Mouse (Mus musculus) thymus, adult 2 months (tissue): ENCODE data around the gene Sec22c. TPM values are rescaled to one million over a fixed set of nuclear protein-coding genes. Genes with fewer than 3 reads are reported as not detected.

Experiments used
- DNase-seq: peaks from one replicate; pipeline ENCODE4 v3.0.0; 2021
- H3K27ac ChIP-seq: fragments of 200-500 bp; 2 replicates; pipeline ENCODE4 v1.5.1; 2012; ENCODE audit warnings: low read length, control low read depth; ENCODE audit not compliant: control insufficient read depth, insufficient read depth
- H3K27me3 ChIP-seq: fragments of 200-500 bp; 2 replicates; pipeline ENCODE4 v1.6.1; 2012; ENCODE audit warnings: mild to moderate bottlenecking, low read length, moderate library complexity, mixed read lengths; ENCODE audit not compliant: control insufficient read depth, insufficient read depth
- H3K36me3 ChIP-seq: fragments of 200-500 bp; 2 replicates; pipeline ENCODE4 v1.6.1; 2012; ENCODE audit warnings: mild to moderate bottlenecking, low read length, moderate library complexity; ENCODE audit not compliant: control insufficient read depth, insufficient read depth
- H3K4me1 ChIP-seq: fragments of 200-500 bp; replicated peaks from 2 replicates; pipeline ENCODE4 v1.6.1; 2012; ENCODE audit warnings: low read length; ENCODE audit not compliant: control insufficient read depth, insufficient read depth
- H3K4me3 ChIP-seq: fragments of 200-500 bp; 2 replicates; pipeline ENCODE4 v1.5.1; 2012; ENCODE audit warnings: mild to moderate bottlenecking, low read length, control low read depth, moderate library complexity; ENCODE audit not compliant: control insufficient read depth, insufficient read depth
- CTCF ChIP-seq: fragments of 200-500 bp; IDR thresholded peaks from 2 replicates; pipeline ENCODE4 v1.5.1; 2012; ENCODE audit warnings: mild to moderate bottlenecking, control low read depth, low read length, moderate library complexity, borderline replicate concordance; ENCODE audit not compliant: control insufficient read depth, poor library complexity, insufficient read depth; ENCODE audit errors: extremely low read depth
- POLR2A ChIP-seq: fragments of 200-500 bp; IDR thresholded peaks from 2 replicates; pipeline ENCODE4 v1.6.1; 2012; ENCODE audit warnings: mild to moderate bottlenecking, low read length, control low read depth, moderate library complexity; ENCODE audit not compliant: control insufficient read depth, poor library complexity, insufficient read depth; ENCODE audit errors: extremely low read depth
- WGBS: fragments of 180-500 bp; shearing (Covaris S2); methylation state at CpG from one replicate; pipeline ENCODE4 v1.1.7; 2018; 5-methylcytosine and 5-hydroxymethylcytosine counted together
- polyA plus RNA-seq: library from polyadenylated mRNA; depleted of rRNA; stranded (reverse); fragments of >200 nt; gene quantifications from 2 replicates; pipeline ENCODE4 v1.2.3, GENCODE M21; 2012

The Sec22c gene
- polyA plus RNA-seq, 1 experiment = 43.6 TPM

GRCm38 (mm10) chr9:121671300-121671699, 34.0 kb downstream of the Sec22c start:
- H3K27ac ChIP-seq = no peak overlapping the region; the same call in 1 of the 2 replicates
- peak; percentile 40; the same call in 1 of the 2 replicates for TF ChIP-seq CTCF
- TF ChIP-seq POLR2A = no peak
- no peaks in the 10 kb centered on the region for H3K36me3 ChIP-seq
- peaks cover 66% of the 10 kb centered on the region for H3K4me1 ChIP-seq
- 54% methylated on average over 7 of the region's 7 CpGs for WGBS
- no peaks in the 10 kb centered on the region for H3K27me3 ChIP-seq
- no peak for DNase-seq
- no peak overlapping the region for H3K4me3 ChIP-seq

- Histone ChIP-seq H3K4me1 (peaks cover 50% of the 10 kb centered on the region), H3K27ac (peak overlapping the region; percentile 8; the same call in 1 of the 2 replicates), H3K27me3 (no peaks in the 10 kb centered on the region), H3K4me3 (peak overlapping the region; percentile 59), H3K36me3 (no peaks in the 10 kb centered on the region)
- DNase-seq = peak; percentile 78
- 3% methylated on average over 28 of the region's 28 CpGs for WGBS
- TF ChIP-seq POLR2A = peak; percentile 25; the same call in 1 of the 2 replicates
- TF ChIP-seq CTCF = peak; percentile 85
These were observed 35.9 kb downstream of the Sec22c start for GRCm38 (mm10) chr9:121669348-121669791.

- 81% methylated on average over 11 of the region's 11 CpGs for WGBS
- no peak for DNase-seq
- Histone ChIP-seq H3K4me1 (peaks cover 36% of the 10 kb centered on the region), H3K27me3 (no peaks in the 10 kb centered on the region), H3K4me3 (no peak overlapping the region), H3K36me3 (no peaks in the 10 kb centered on the region), H3K27ac (no peak overlapping the region)
- no peak for TF ChIP-seq CTCF
- TF ChIP-seq POLR2A = no peak
These were observed 37.5 kb downstream of the Sec22c start for GRCm38 (mm10) chr9:121667822-121668221.

DNA sequence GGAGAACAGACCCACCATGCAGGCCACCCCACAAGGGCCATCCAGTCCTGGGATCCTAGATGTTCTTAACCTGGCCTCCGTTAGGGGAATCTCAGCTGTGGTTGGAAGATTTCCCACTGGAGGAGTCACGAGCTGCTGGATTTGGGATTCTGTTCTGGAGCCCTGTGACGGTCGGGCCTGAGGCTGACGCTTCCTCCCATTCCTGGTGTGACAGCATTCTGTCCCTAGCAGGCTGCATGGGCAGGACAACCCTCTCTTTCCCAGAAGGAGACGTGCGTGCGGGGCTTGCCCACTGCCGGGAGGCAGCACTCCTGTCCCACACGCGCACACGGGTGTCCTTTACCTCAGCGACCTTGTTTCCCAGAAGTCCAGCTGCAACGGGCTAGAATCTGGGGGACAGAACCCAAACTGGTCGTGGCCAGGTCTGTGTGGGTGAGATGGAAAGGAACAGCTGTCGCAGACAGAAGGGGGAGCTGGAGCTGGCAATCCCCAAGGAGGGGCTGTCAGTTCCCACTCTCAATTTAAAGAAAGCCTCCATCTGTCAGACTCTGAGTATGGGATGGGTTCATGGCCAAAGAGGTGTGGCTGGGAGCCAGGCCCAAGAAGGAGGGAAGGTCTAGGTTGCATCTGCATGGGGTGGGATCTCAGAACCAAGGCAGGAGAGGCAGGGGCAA, 38.2 kb downstream of the Sec22c start:
- no peak for DNase-seq
- no peaks in the 10 kb centered on the region for H3K27me3 ChIP-seq
- peaks cover 32% of the 10 kb centered on the region for H3K4me1 ChIP-seq
- TF ChIP-seq POLR2A = no peak
- no peak for TF ChIP-seq CTCF
- no peak overlapping the region for H3K27ac ChIP-seq
- no peak overlapping the region for H3K4me3 ChIP-seq
- H3K36me3 ChIP-seq = no peaks in the 10 kb centered on the region
- WGBS = 94% methylated on average over 16 of the region's 16 CpGs

DNA sequence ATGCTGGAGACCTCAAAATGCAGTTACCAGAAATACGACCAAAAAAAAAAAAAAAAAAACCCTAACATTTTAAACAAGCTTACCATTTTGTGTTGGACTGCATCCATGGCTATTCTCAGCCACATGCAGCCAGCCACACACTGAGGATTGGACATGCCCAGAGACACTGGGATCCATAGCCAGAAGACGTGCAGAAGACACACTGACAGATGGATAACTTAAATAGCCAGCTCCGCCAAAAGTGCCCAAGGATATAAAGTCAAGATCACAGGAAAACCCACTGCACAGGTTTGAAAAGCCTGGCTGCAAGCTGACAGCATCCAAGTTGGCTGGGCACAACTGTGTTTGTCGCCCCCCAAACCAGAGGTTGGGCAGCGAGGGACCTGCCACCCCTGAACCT, 41.2 kb downstream of the Sec22c start:
- no peaks in the 10 kb centered on the region for H3K36me3 ChIP-seq
- no peak overlapping the region for H3K4me3 ChIP-seq
- TF ChIP-seq POLR2A = no peak
- no peak for TF ChIP-seq CTCF
- WGBS = 89% methylated on average over 5 of the region's 5 CpGs
- H3K4me1 ChIP-seq = peaks cover 6% of the 10 kb centered on the region
- no peak for DNase-seq
- H3K27me3 ChIP-seq = no peaks in the 10 kb centered on the region
- H3K27ac ChIP-seq = no peak overlapping the region

GRCm38 (mm10) chr9:121663467-121663866, 41.8 kb downstream of the Sec22c start:
- TF ChIP-seq CTCF = no peak
- no peak for TF ChIP-seq POLR2A
- Histone ChIP-seq H3K36me3 (no peaks in the 10 kb centered on the region), H3K4me1 (peaks cover 3% of the 10 kb centered on the region; the same call in 1 of the 2 replicates), H3K4me3 (no peak overlapping the region), H3K27me3 (no peaks in the 10 kb centered on the region), H3K27ac (no peak overlapping the region)
- DNase-seq = no peak
- WGBS = 73% methylated on average over 6 of the region's 6 CpGs
